Mouse (Mus musculus) megakaryocyte, embryonic 14.5 days (primary cell): ENCODE data around the gene Chdh.

Experiments used
- FLI1 ChIP-seq: IDR thresholded peaks from 2 replicates; pipeline ENCODE4 v1.6.1; 2012; ENCODE audit warnings: low read length, inconsistent platforms, mixed read lengths
- GATA1 ChIP-seq: IDR thresholded peaks from 3 replicates; pipeline ENCODE4 v1.6.1; 2012; ENCODE audit warnings: mixed read lengths, low read length, inconsistent platforms, borderline replicate concordance

DNA sequence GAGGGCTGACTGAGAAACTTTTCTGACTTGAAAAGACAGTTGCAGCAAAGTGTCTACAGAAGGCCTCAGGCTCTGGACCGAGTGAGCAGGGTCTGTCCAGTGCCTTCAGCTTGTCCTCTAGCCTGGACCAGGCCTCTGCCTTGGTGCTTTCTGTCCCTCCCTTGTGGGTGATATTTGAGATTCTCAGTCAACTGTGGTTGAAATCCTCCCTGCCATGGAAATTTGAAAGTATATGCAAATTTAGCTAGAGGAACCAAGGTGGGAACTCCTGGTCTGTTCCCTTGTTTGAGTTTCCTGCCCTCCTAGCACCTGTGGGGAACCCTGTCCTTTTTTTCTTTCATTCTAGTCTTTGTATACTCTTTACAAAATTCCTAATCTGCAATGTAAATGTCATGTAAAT is 6.2 kb downstream of the Chdh start:
- no peak for TF ChIP-seq GATA1
- no peak for TF ChIP-seq FLI1
